Mouse (Mus musculus) MEL (cell line): ENCODE measurements at regions not wholly inside any gene's neighbourhood (a gene's known extent, or its start where the extent isn't known, plus 50 kb on each side); places are given as distances from the start of the nearest gene placed in this dataset.

Experiments
- DNase-seq: peaks from one replicate; pipeline ENCODE4 v3.0.0; 2011; ENCODE audit warnings: low read depth, low spot score
- H3K27ac ChIP-seq: 2 replicates; pipeline ENCODE4 v1.5.1; 2012; ENCODE audit warnings: low read depth, mild to moderate bottlenecking, control low read depth, low read length, moderate library complexity; ENCODE audit not compliant: control insufficient read depth
- H3K27me3 ChIP-seq, 2 experiments: fragments of 150-350 bp in 1 of 2; sonication (generic) in 1 of 2; 2 replicates each; pipeline ENCODE4 v1.6.1; 2012; ENCODE audit warnings: low read length in 2 of 2, mild to moderate bottlenecking in 2 of 2, improper control_type of control experiment in 1 of 2, moderate library complexity in 1 of 2; ENCODE audit not compliant: insufficient read depth in 2 of 2, control insufficient read depth in 1 of 2
- H3K36me3 ChIP-seq, 2 experiments: 2 replicates each; pipeline ENCODE4 v1.6.1; 2012 to 2014; ENCODE audit warnings: low read length in 2 of 2, improper control_type of control experiment in 1 of 2, inconsistent platforms in 1 of 2, mild to moderate bottlenecking in 1 of 2; ENCODE audit not compliant: insufficient read depth in 2 of 2, control insufficient read depth in 1 of 2
- H3K4me1 ChIP-seq, 2 experiments: fragments of 150-350 bp in 1 of 2; sonication (generic) in 1 of 2; 2 replicates each; pipeline ENCODE4 v1.6.1; 2012; ENCODE audit warnings: low read length in 2 of 2, improper control_type of control experiment in 1 of 2, mild to moderate bottlenecking in 1 of 2; ENCODE audit not compliant: insufficient read depth in 2 of 2, control insufficient read depth in 1 of 2
- H3K4me3 ChIP-seq, 2 experiments: fragments of 150-350 bp in 1 of 2; sonication (generic) in 1 of 2; 2 replicates each; pipeline ENCODE4 v1.5.1; 2012; ENCODE audit warnings: low read depth in 2 of 2, low read length in 2 of 2, mild to moderate bottlenecking in 2 of 2, moderate library complexity in 2 of 2, control low read depth in 1 of 2, improper control_type of control experiment in 1 of 2; ENCODE audit not compliant: control insufficient read depth in 1 of 2, insufficient read depth in 1 of 2
- H3K79me2 ChIP-seq: 2 replicates; pipeline ENCODE4 v1.6.1; 2012; ENCODE audit warnings: mild to moderate bottlenecking, low read length, moderate library complexity; ENCODE audit not compliant: control insufficient read depth, poor library complexity, insufficient read depth
- H3K9ac ChIP-seq: 2 replicates; pipeline ENCODE4 v1.6.1; 2012; ENCODE audit warnings: low read depth, mild to moderate bottlenecking, control low read depth, low read length, moderate library complexity; ENCODE audit not compliant: control insufficient read depth, poor library complexity, severe bottlenecking
- H3K9me3 ChIP-seq: fragments of 150-350 bp; sonication (generic); replicated peaks from 2 replicates; pipeline ENCODE4 v1.6.1; 2012; ENCODE audit warnings: mild to moderate bottlenecking, low read length, improper control_type of control experiment, moderate library complexity; ENCODE audit not compliant: insufficient read depth
- CTCF ChIP-seq, 3 experiments: IDR thresholded peaks in 2 of 3; conservative IDR thresholded peaks in 1 of 3; 2 replicates each; pipeline ENCODE4 v1.5.1; 2011 to 2012; ENCODE audit warnings: low read length in 3 of 3, low read depth in 2 of 3, mild to moderate bottlenecking in 2 of 3, improper control_type of control experiment in 1 of 3, inconsistent platforms in 1 of 3, mixed read lengths in 1 of 3, moderate library complexity in 1 of 3; ENCODE audit not compliant: control insufficient read depth in 1 of 3, insufficient read depth in 1 of 3, poor library complexity in 1 of 3, severe bottlenecking in 1 of 3
- GATA1 ChIP-seq: IDR thresholded peaks from 2 replicates; pipeline ENCODE4 v1.6.1; 2011; ENCODE audit warnings: low read depth, low read length, improper control_type of control experiment
- HCFC1 ChIP-seq: IDR thresholded peaks from 2 replicates; pipeline ENCODE4 v1.6.1; 2012; ENCODE audit warnings: low read depth, mild to moderate bottlenecking, inconsistent platforms, low read length, improper control_type of control experiment, moderate library complexity
- JUND ChIP-seq: IDR thresholded peaks from 2 replicates; pipeline ENCODE4 v1.6.1; 2011; ENCODE audit warnings: low read depth, mild to moderate bottlenecking, improper control_type of control experiment, low read length
- KAT2A ChIP-seq: conservative IDR thresholded peaks from 2 replicates; pipeline ENCODE4 v1.6.1; 2012; ENCODE audit warnings: low read depth, low read length, improper control_type of control experiment, inconsistent platforms
- MAFK ChIP-seq: IDR thresholded peaks from 2 replicates; pipeline ENCODE4 v1.6.1; 2011; ENCODE audit warnings: low read depth, mild to moderate bottlenecking, low read length, improper control_type of control experiment, borderline replicate concordance
- MAX ChIP-seq: IDR thresholded peaks from 2 replicates; pipeline ENCODE4 v1.6.1; 2011; ENCODE audit warnings: low read length, improper control_type of control experiment
- MXI1 ChIP-seq: IDR thresholded peaks from 2 replicates; pipeline ENCODE4 v1.6.1; 2011; ENCODE audit warnings: mild to moderate bottlenecking, low read depth, low read length, improper control_type of control experiment
- MYB ChIP-seq: IDR thresholded peaks from 2 replicates; pipeline ENCODE4 v1.6.1; 2011; ENCODE audit warnings: mild to moderate bottlenecking, low read depth, low read length, improper control_type of control experiment
- NELFE ChIP-seq: IDR thresholded peaks from 2 replicates; pipeline ENCODE4 v1.6.1; 2011; ENCODE audit warnings: low read depth, low read length, improper control_type of control experiment
- NRF1 ChIP-seq: IDR thresholded peaks from 2 replicates; pipeline ENCODE4 v1.6.1; 2014; ENCODE audit warnings: low read depth, mild to moderate bottlenecking, inconsistent platforms, low read length, improper control_type of control experiment, moderate library complexity; ENCODE audit not compliant: poor library complexity, insufficient read depth, severe bottlenecking
- POLR2A ChIP-seq, 2 experiments: IDR thresholded peaks; 2 replicates each; pipeline ENCODE4 v1.6.1; 2011 to 2012; ENCODE audit warnings: low read length in 2 of 2, mild to moderate bottlenecking in 2 of 2, control low read depth in 1 of 2, improper control_type of control experiment in 1 of 2, low read depth in 1 of 2, moderate library complexity in 1 of 2; ENCODE audit not compliant: control insufficient read depth in 1 of 2, insufficient read depth in 1 of 2, poor library complexity in 1 of 2
- POLR2AphosphoS5 ChIP-seq: IDR thresholded peaks from 2 replicates; pipeline ENCODE4 v1.6.1; 2012; ENCODE audit warnings: low read depth, borderline replicate concordance, mild to moderate bottlenecking, inconsistent platforms, low read length, moderate library complexity, mixed read lengths
- RAD21 ChIP-seq: IDR thresholded peaks from 2 replicates; pipeline ENCODE4 v1.6.1; 2011; ENCODE audit warnings: mild to moderate bottlenecking, low read depth, low read length, improper control_type of control experiment
- RCOR1 ChIP-seq: IDR thresholded peaks from 2 replicates; pipeline ENCODE4 v1.6.1; 2012; ENCODE audit warnings: low read depth, mild to moderate bottlenecking, inconsistent platforms, low read length, improper control_type of control experiment
- SIN3A ChIP-seq: IDR thresholded peaks from 2 replicates; pipeline ENCODE4 v1.6.1; 2012; ENCODE audit warnings: low read length, improper control_type of control experiment, inconsistent platforms
- SMC3 ChIP-seq: IDR thresholded peaks from 2 replicates; pipeline ENCODE4 v1.6.1; 2011; ENCODE audit warnings: low read depth, low read length, improper control_type of control experiment
- TAL1 ChIP-seq: IDR thresholded peaks from 2 replicates; pipeline ENCODE4 v1.6.1; 2012; ENCODE audit warnings: mild to moderate bottlenecking, inconsistent platforms, low read length, moderate library complexity, mixed read lengths
- TBP ChIP-seq: IDR thresholded peaks from 2 replicates; pipeline ENCODE4 v1.8.0; 2011; ENCODE audit warnings: low read depth, low read length, improper control_type of control experiment
- UBTF ChIP-seq: IDR thresholded peaks from 2 replicates; pipeline ENCODE4 v1.6.1; 2012; ENCODE audit warnings: low read depth, mild to moderate bottlenecking, inconsistent platforms, low read length, improper control_type of control experiment, moderate library complexity, borderline replicate concordance; ENCODE audit not compliant: insufficient read depth
- USF1 ChIP-seq: IDR thresholded peaks from 2 replicates; pipeline ENCODE4 v1.6.1; 2014; ENCODE audit warnings: low read depth, mild to moderate bottlenecking, inconsistent platforms, low read length, improper control_type of control experiment, moderate library complexity
- ZNF384 ChIP-seq: IDR thresholded peaks from 2 replicates; pipeline ENCODE4 v1.6.1; 2012; ENCODE audit warnings: low read depth, mild to moderate bottlenecking, inconsistent platforms, low read length, improper control_type of control experiment

- no peak for DNase-seq
- Histone ChIP-seq H3K4me3 (no peak overlapping the region), H3K9ac (no peak overlapping the region), H3K79me2 (no peaks in the 10 kb centered on the region), H3K9me3 (no peaks in the 10 kb centered on the region)
- TF ChIP-seq NELFE (no peak), NRF1 (no peak), POLR2AphosphoS5 (no peak), MAX (no peak), ZNF384 (no peak), POLR2A (IDR thresholded peaks at IDR 0.05; ENCODE audit: control insufficient read depth in 1 of 2, insufficient read depth in 1 of 2, low read depth in 1 of 2, low read length in 2 of 2, poor library complexity in 1 of 2) (no peak), MXI1 (no peak), RAD21 (no peak), USF1 (no peak), MAFK (no peak), TAL1 (no peak), SMC3 (no peak), CTCF (IDR thresholded peaks at IDR 0.05 in 2 of 3, conservative IDR thresholded peaks at IDR 0.05 in 1 of 3; ENCODE audit: control insufficient read depth in 1 of 3, insufficient read depth in 1 of 3, low read depth in 2 of 3, low read length in 3 of 3, poor library complexity in 1 of 3, severe bottlenecking in 1 of 3) (no peak), MYB (no peak), UBTF (no peak), HCFC1 (no peak)
- TF ChIP-seq, all 39 proteins: peak for 0
- no peaks in the 10 kb centered on the region for H3K36me3 ChIP-seq
- H3K4me1 ChIP-seq = no peaks in the 10 kb centered on the region
- H3K27ac ChIP-seq = no peak overlapping the region
- H3K27me3 ChIP-seq = no peaks in the 10 kb centered on the region
These were observed 164.3 kb downstream of the Dnajb9 start for GRCm38 (mm10) chr12:44045806-44046205.

- TF ChIP-seq USF1 (no peak), KAT2A (no peak), TAL1 (no peak), UBTF (no peak), CTCF (IDR thresholded peaks at IDR 0.05 in 2 of 3, conservative IDR thresholded peaks at IDR 0.05 in 1 of 3; ENCODE audit: control insufficient read depth in 1 of 3, insufficient read depth in 1 of 3, low read depth in 2 of 3, low read length in 3 of 3, poor library complexity in 1 of 3, severe bottlenecking in 1 of 3) (no peak), RCOR1 (no peak), SIN3A (no peak), JUND (no peak), TBP (no peak), GATA1 (no peak), SMC3 (no peak)
- no peaks in the 10 kb centered on the region for H3K79me2 ChIP-seq
- H3K4me1 ChIP-seq = no peaks in the 10 kb centered on the region
- H3K27me3 ChIP-seq = no peaks in the 10 kb centered on the region
- H3K36me3 ChIP-seq = no peaks in the 10 kb centered on the region
- no peak overlapping the region for H3K27ac ChIP-seq
- no peak overlapping the region for H3K9ac ChIP-seq
- H3K4me3 ChIP-seq = no peak overlapping the region
- DNase-seq = no peak
- H3K9me3 ChIP-seq = no peaks in the 10 kb centered on the region
These were observed 165.6 kb downstream of the Dnajb9 start for GRCm38 (mm10) chr12:44044388-44045105.
